Mouse (Mus musculus): ENCODE measurements around the gene Abcb11. TPM values are rescaled to one million over a fixed set of nuclear protein-coding genes. Genes with fewer than 3 reads are reported as not detected.
"Not testable (repeated sequence)": the region's sequence is repeated elsewhere in the genome, so short reads cannot be mapped to it uniquely, and the experiment has no call there.

The Abcb11 gene
- polyA plus RNA-seq, 1 experiment from 2014 or later: not detected

DNA sequence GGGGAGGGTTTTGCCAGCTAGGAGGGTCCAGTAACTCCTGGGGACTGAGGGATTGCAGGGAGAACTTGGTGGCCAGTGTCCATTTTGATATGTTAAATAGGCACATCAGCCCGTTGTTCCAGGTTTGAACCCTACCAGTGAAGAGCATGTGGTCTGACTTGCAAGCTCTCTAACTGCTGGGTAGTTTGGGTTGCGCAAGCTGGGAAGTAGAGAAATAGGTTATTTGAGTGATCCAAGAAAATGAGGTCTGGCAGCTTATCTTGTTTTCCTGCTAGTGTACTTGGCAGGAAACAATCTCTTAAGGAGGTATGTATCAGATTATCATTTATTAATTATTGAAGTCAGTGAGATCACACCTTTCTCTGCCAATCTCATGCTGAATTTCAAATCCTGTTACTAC, 22.4 kb upstream of the Abcb11 start:
- Histone ChIP-seq H3K4me2 (ENCODE audit: low read depth, low read length) (no peak overlapping the region), H3K4me1 (ENCODE audit: control insufficient read depth, insufficient read depth, low read length) (no peaks in the 10 kb centered on the region), H3K9ac (replicated peaks; ENCODE audit: low read length) (no peak overlapping the region), H3K27ac (replicated peaks; ENCODE audit: low read depth, low read length) (no peak overlapping the region), H3K4me3 (ENCODE audit: low read depth, low read length) (no peak overlapping the region), H3K36me3 (replicated peaks; ENCODE audit: control insufficient read depth, insufficient read depth, low read depth, low read length) (no peaks in the 10 kb centered on the region), H3K9me3 (replicated peaks; ENCODE audit: control insufficient read depth, low read length) (no peaks in the 10 kb centered on the region), H3K27me3 (ENCODE audit: control insufficient read depth, insufficient read depth, low read length) (no peaks in the 10 kb centered on the region)
- WGBS: 92% methylated on average over 2 of the region's 2 CpGs
- no peak for DNase-seq (ENCODE audit: low spot score)
- ATAC-seq (replicated peaks; ENCODE audit: insufficient number of reproducible peaks, low FRiP score, low TSS enrichment, low read depth): no peak

DNA sequence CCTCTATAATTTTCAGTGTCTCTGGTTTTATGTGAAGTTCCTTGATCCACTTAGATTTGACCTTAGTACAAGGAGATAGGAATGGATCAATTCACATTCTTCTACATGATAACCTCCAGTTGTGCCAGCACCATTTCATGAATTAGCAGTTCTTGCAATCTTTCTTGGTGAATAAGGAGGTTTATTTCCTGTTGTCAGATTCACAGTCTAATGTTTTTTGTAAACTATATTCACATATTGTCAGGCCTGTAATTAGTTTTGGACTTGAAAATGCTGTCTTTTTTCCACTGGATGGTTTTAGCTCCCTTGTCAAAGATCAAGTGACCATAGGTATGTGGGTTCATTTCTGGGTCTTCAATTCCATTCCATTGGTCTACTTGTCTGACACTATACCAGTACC, 13.0 kb upstream of the Abcb11 start:
- not testable (repeated sequence) for H3K27me3 ChIP-seq (ENCODE audit: control insufficient read depth, insufficient read depth, low read length); H3K9ac ChIP-seq (replicated peaks; ENCODE audit: low read length); H3K4me1 ChIP-seq (ENCODE audit: control insufficient read depth, insufficient read depth, low read length); H3K27ac ChIP-seq (replicated peaks; ENCODE audit: low read depth, low read length); H3K9me3 ChIP-seq (replicated peaks; ENCODE audit: control insufficient read depth, low read length); H3K36me3 ChIP-seq (replicated peaks; ENCODE audit: control insufficient read depth, insufficient read depth, low read depth, low read length); DNase-seq (ENCODE audit: low spot score); H3K4me3 ChIP-seq (ENCODE audit: low read depth, low read length); H3K4me2 ChIP-seq (ENCODE audit: low read depth, low read length)
- ATAC-seq (replicated peaks; ENCODE audit: insufficient number of reproducible peaks, low FRiP score, low TSS enrichment, low read depth): peak; percentile 100

DNA sequence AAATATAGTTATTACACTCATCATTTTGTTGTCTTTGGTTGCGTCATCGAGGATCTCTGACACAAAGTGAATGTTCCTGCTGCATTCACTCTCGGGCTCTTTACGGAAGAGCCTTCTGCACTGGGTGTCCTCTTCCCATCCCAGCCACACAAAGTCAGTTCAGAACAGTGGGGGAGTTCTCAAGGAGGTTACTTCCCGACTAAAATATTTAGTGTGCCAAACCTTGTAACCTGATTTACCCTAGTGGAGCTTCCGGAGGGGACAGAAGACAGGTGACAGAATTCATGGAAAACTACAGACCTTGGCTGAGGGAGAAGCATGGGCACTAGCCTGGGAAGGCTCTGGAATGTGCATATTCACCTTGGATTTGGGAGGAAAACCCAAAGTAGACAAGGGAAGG, 910 bp downstream of the Abcb11 start:
- ATAC-seq (replicated peaks; ENCODE audit: insufficient number of reproducible peaks, low FRiP score, low TSS enrichment, low read depth): no peak
- Histone ChIP-seq H3K4me3 (ENCODE audit: low read depth, low read length) (no peak overlapping the region), H3K9me3 (replicated peaks; ENCODE audit: control insufficient read depth, low read length) (no peaks in the 10 kb centered on the region), H3K4me2 (ENCODE audit: low read depth, low read length) (no peak overlapping the region), H3K36me3 (replicated peaks; ENCODE audit: control insufficient read depth, insufficient read depth, low read depth, low read length) (no peaks in the 10 kb centered on the region), H3K27me3 (ENCODE audit: control insufficient read depth, insufficient read depth, low read length) (no peaks in the 10 kb centered on the region), H3K27ac (replicated peaks; ENCODE audit: low read depth, low read length) (no peak overlapping the region), H3K9ac (replicated peaks; ENCODE audit: low read length) (no peak overlapping the region), H3K4me1 (ENCODE audit: control insufficient read depth, insufficient read depth, low read length) (no peaks in the 10 kb centered on the region)
- no peak for DNase-seq (ENCODE audit: low spot score)
- 90% methylated on average over 6 of the region's 6 CpGs for WGBS

DNA sequence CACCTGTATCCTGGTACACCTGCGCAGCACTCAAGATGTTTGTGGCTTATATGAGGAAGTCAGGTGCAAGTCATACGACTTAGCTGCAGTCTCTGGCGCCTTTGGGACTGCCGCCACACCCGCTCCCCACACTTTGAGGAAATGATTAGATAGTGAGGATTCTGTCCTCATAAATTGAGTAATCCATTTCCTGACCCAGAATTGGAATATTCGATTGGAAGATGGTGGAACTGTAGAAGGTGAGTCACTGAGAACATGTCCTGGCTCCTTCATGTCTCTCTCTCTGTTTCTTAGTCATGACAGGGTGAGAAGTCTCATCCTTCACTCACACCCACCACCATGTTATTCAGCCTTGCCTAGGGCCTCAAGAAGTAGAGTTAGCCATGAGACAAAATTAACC, 10.9 kb downstream of the Abcb11 start:
- not testable (repeated sequence) for H3K4me2 ChIP-seq (ENCODE audit: low read depth, low read length); H3K27ac ChIP-seq (replicated peaks; ENCODE audit: low read depth, low read length); H3K36me3 ChIP-seq (replicated peaks; ENCODE audit: control insufficient read depth, insufficient read depth, low read depth, low read length); DNase-seq (ENCODE audit: low spot score); H3K9ac ChIP-seq (replicated peaks; ENCODE audit: low read length); ATAC-seq (replicated peaks; ENCODE audit: insufficient number of reproducible peaks, low FRiP score, low TSS enrichment, low read depth); H3K27me3 ChIP-seq (ENCODE audit: control insufficient read depth, insufficient read depth, low read length); H3K4me3 ChIP-seq (ENCODE audit: low read depth, low read length); H3K4me1 ChIP-seq (ENCODE audit: control insufficient read depth, insufficient read depth, low read length); H3K9me3 ChIP-seq (replicated peaks; ENCODE audit: control insufficient read depth, low read length)
- 90% methylated on average over 5 of the region's 6 CpGs for WGBS

DNA sequence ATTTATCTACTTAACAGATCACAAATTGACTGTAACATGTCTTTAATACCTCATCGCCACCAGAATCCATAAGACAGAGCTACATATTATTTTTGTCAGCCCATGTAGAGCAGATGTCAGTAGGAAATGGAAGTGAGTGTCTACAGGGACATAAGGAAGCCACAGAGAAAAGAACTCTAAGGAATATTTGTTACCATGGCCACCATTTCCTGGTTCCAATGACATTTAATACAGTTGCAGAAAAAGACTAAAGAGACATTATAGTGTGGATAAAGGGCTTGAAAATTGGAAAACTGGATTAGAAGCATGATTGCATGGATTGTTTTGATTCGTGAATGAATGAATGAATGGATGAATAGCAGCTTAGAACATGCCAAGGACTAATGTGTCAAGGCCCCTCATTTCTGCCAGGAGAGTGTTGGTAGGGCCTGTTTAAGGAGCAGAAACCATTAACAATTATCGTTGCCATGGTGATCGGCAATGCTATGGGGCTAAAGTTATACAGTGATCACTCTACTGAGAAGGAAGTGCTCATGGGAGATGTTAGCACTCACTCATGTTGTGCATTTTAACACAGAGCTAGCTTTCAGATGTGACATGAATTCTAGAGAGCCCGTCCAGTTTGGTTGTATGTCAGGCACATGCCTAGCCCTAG, 13.8 kb downstream of the Abcb11 start:
- Histone ChIP-seq H3K27me3 (ENCODE audit: control insufficient read depth, insufficient read depth, low read length) (no peaks in the 10 kb centered on the region), H3K9ac (replicated peaks; ENCODE audit: low read length) (no peak overlapping the region), H3K4me3 (ENCODE audit: low read depth, low read length) (no peak overlapping the region), H3K9me3 (replicated peaks; ENCODE audit: control insufficient read depth, low read length) (no peaks in the 10 kb centered on the region), H3K36me3 (replicated peaks; ENCODE audit: control insufficient read depth, insufficient read depth, low read depth, low read length) (no peaks in the 10 kb centered on the region), H3K27ac (replicated peaks; ENCODE audit: low read depth, low read length) (no peak overlapping the region), H3K4me2 (ENCODE audit: low read depth, low read length) (no peak overlapping the region), H3K4me1 (ENCODE audit: control insufficient read depth, insufficient read depth, low read length) (no peaks in the 10 kb centered on the region)
- ATAC-seq (replicated peaks; ENCODE audit: insufficient number of reproducible peaks, low FRiP score, low TSS enrichment, low read depth): no peak
- WGBS: 87% methylated on average over 5 of the region's 5 CpGs
- DNase-seq (ENCODE audit: low spot score): no peak

DNA sequence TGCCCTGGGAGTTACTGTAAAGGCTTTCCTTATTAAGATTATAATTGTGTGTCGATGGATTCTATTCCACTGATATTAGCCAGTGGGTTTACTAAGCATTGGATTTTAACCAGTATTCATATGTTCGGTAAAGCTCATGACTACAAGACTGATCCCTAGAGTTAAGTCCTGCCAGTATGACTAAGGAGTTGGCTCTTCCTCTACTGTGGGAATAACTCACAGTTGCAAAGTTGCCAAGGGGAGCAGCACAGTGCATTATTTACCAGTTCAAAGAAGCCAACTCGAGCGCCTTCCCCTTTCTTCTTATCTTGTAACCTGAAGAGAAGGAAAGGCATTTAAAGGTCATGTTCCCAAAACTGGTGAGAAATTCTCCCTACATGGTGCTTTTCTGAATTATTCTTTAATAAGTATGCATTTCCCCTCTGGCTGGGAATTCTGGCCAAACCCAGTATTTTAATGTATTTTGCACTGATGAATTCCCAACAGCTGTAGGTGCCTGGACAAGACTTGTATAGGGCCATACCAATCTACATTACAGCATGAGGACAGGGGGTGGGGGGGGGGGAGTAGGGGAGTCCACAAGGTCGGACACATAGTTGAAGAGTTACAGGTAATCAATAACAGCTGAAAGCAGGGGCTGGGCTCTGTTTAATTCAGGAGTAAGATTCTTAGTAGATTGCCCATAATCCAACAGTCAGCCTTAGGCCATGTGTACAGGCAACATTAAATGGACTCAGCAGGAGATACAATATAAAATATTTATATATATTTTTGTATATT, 17.3 kb downstream of the Abcb11 start:
- no peak for DNase-seq (ENCODE audit: low spot score)
- WGBS: 89% methylated on average over 5 of the region's 5 CpGs
- no peak for ATAC-seq (replicated peaks; ENCODE audit: insufficient number of reproducible peaks, low FRiP score, low TSS enrichment, low read depth)
- H3K9me3 ChIP-seq (replicated peaks; ENCODE audit: control insufficient read depth, low read length): no peaks in the 10 kb centered on the region
- H3K4me1 ChIP-seq (ENCODE audit: control insufficient read depth, insufficient read depth, low read length): no peaks in the 10 kb centered on the region
- no peak overlapping the region for H3K9ac ChIP-seq (replicated peaks; ENCODE audit: low read length)
- no peak overlapping the region for H3K4me3 ChIP-seq (ENCODE audit: low read depth, low read length)
- H3K4me2 ChIP-seq (ENCODE audit: low read depth, low read length): no peak overlapping the region
- no peaks in the 10 kb centered on the region for H3K27me3 ChIP-seq (ENCODE audit: control insufficient read depth, insufficient read depth, low read length)
- no peaks in the 10 kb centered on the region for H3K36me3 ChIP-seq (replicated peaks; ENCODE audit: control insufficient read depth, insufficient read depth, low read depth, low read length)
- H3K27ac ChIP-seq (replicated peaks; ENCODE audit: low read depth, low read length): no peak overlapping the region

DNA sequence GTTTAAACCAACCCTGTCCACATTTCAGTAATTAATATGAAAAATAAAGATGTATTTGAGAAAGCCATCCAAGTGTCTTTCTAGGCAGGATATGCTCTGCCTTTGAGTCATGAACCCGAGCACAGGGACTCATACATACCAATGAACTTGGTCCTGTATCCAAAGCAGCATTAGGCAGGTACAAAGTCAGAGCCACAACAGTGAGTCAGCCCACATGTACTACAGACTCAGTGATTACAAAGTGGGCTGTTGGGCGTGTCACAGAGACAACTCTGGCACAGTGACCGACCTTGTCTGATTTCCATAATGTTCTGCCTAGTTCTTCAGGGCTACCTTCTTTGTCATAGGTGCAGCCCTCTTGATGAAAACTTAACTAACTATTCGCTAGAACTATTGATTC, 19.4 kb downstream of the Abcb11 start:
- no peak overlapping the region for H3K4me3 ChIP-seq (ENCODE audit: low read depth, low read length)
- no peak overlapping the region for H3K27ac ChIP-seq (replicated peaks; ENCODE audit: low read depth, low read length)
- 86% methylated on average over 4 of the region's 4 CpGs for WGBS
- H3K27me3 ChIP-seq (ENCODE audit: control insufficient read depth, insufficient read depth, low read length): no peaks in the 10 kb centered on the region
- no peak overlapping the region for H3K4me2 ChIP-seq (ENCODE audit: low read depth, low read length)
- no peaks in the 10 kb centered on the region for H3K9me3 ChIP-seq (replicated peaks; ENCODE audit: control insufficient read depth, low read length)
- DNase-seq (ENCODE audit: low spot score) (no peak), ATAC-seq (replicated peaks; ENCODE audit: insufficient number of reproducible peaks, low FRiP score, low TSS enrichment, low read depth) (no peak)
- no peaks in the 10 kb centered on the region for H3K4me1 ChIP-seq (ENCODE audit: control insufficient read depth, insufficient read depth, low read length)
- no peak overlapping the region for H3K9ac ChIP-seq (replicated peaks; ENCODE audit: low read length)
- H3K36me3 ChIP-seq (replicated peaks; ENCODE audit: control insufficient read depth, insufficient read depth, low read depth, low read length): no peaks in the 10 kb centered on the region

DNA sequence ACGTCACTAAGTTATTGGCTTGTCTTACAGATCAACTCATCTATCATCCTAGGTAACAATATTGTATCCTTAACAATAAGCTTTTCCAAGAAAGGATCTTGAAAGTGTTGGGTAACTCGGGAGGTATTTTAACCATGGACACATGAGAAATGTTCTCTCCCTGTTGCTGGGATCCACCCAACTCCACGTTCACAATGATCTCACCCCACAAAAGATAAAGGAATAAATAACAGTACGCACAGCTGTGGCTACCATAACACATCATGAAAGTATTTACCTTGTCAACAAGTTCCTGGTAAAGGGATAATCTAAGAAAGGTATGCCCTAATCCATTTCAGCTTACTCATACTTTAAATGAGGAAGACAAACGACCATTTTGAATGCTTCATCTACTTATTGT, 21.0 kb downstream of the Abcb11 start:
- DNase-seq (ENCODE audit: low spot score) (no peak), ATAC-seq (replicated peaks; ENCODE audit: insufficient number of reproducible peaks, low FRiP score, low TSS enrichment, low read depth) (no peak)
- Histone ChIP-seq H3K9me3 (replicated peaks; ENCODE audit: control insufficient read depth, low read length) (no peaks in the 10 kb centered on the region), H3K4me2 (ENCODE audit: low read depth, low read length) (no peak overlapping the region), H3K27me3 (ENCODE audit: control insufficient read depth, insufficient read depth, low read length) (no peaks in the 10 kb centered on the region), H3K4me3 (ENCODE audit: low read depth, low read length) (no peak overlapping the region), H3K36me3 (replicated peaks; ENCODE audit: control insufficient read depth, insufficient read depth, low read depth, low read length) (no peaks in the 10 kb centered on the region), H3K9ac (replicated peaks; ENCODE audit: low read length) (no peak overlapping the region), H3K27ac (replicated peaks; ENCODE audit: low read depth, low read length) (no peak overlapping the region), H3K4me1 (ENCODE audit: control insufficient read depth, insufficient read depth, low read length) (no peaks in the 10 kb centered on the region)
- 78% methylated on average over 5 of the region's 5 CpGs for WGBS
